Mouse (Mus musculus) cerebellum, adult 2 months (tissue): ENCODE measurements at regions not wholly inside any gene's neighbourhood (a gene's known extent, or its start where the extent isn't known, plus 50 kb on each side); places are given as distances from the start of the nearest gene placed in this dataset.

Experiments used
- DNase-seq, 2 experiments: peaks; one replicate each; pipeline ENCODE4 v3.0.0; 2021
- H3K27ac ChIP-seq: fragments of 200-500 bp; 2 replicates; pipeline ENCODE4 v1.5.1; 2012; ENCODE audit warnings: low read length, control low read depth, inconsistent platforms; ENCODE audit not compliant: insufficient read depth
- H3K27me3 ChIP-seq: fragments of 200-500 bp; 2 replicates; pipeline ENCODE4 v1.6.1; 2012; ENCODE audit warnings: inconsistent platforms, mild to moderate bottlenecking, low read length, moderate library complexity; ENCODE audit not compliant: control insufficient read depth, insufficient read depth
- H3K4me1 ChIP-seq: fragments of 200-500 bp; 2 replicates; pipeline ENCODE4 v1.6.1; 2011; ENCODE audit warnings: low read length; ENCODE audit not compliant: control insufficient read depth, insufficient read depth
- H3K4me3 ChIP-seq: fragments of 200-500 bp; replicated peaks from 2 replicates; pipeline ENCODE3; 2011; ENCODE audit warnings: mild to moderate bottlenecking, low read depth, low read length, control low read depth; ENCODE audit not compliant: insufficient read depth
- CTCF ChIP-seq: fragments of 200-500 bp; IDR thresholded peaks from 2 replicates; pipeline ENCODE4 v1.5.1; 2011; ENCODE audit warnings: low read depth, mild to moderate bottlenecking, control low read depth, low read length, moderate library complexity, borderline replicate concordance; ENCODE audit not compliant: insufficient read depth
- POLR2A ChIP-seq: fragments of 200-500 bp; IDR thresholded peaks from 2 replicates; pipeline ENCODE4 v1.6.1; 2011; ENCODE audit warnings: low read length, control low read depth, borderline replicate concordance; ENCODE audit not compliant: insufficient read depth
- WGBS: fragments of 180-500 bp; shearing (Covaris S2); methylation state at CpG from one replicate; pipeline ENCODE4 v1.1.7; 2018; 5-methylcytosine and 5-hydroxymethylcytosine counted together

DNA sequence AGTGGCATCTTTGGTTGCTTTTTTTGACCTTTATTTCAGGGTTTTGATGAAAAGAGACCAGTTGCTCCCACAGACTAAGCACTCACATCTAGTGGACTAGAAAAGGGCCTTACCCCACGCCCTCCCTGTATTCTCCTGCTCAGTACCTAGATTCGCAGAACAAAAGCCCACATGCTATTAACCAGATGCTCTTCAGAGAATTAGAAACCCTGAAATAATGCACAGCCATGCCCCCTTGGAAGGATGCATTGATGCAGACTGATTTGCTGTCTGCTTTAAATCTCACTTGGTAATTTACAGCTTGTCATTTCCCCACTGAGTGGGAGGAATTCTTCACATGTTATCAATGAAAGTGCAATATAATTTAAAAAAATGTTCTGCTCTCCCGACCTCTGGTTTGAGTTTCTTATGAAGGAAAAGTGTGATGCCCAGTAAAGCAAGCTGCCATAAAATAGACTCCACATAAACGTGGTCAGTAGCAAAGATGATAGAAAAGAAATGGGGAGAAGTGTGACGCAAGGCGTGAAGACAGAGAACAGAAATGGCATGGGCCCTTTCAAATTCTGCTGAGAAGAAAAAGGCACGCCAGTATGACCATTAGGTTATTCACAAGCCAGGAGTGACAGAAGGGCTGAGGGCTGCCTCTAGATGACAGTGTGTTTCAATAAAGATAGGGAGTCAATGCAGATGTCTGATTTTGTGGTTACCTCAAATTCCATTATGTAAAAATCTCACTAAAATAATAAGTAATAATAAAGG lies 669.8 kb downstream of the Fgf12 start:
- H3K27me3 ChIP-seq: no peaks in the 10 kb centered on the region
- no peak for DNase-seq
- no peak overlapping the region for H3K4me3 ChIP-seq
- TF ChIP-seq POLR2A (no peak), CTCF (no peak)
- H3K4me1 ChIP-seq: no peaks in the 10 kb centered on the region
- 44% methylated on average over 7 of the region's 7 CpGs for WGBS
- no peak overlapping the region for H3K27ac ChIP-seq

DNA sequence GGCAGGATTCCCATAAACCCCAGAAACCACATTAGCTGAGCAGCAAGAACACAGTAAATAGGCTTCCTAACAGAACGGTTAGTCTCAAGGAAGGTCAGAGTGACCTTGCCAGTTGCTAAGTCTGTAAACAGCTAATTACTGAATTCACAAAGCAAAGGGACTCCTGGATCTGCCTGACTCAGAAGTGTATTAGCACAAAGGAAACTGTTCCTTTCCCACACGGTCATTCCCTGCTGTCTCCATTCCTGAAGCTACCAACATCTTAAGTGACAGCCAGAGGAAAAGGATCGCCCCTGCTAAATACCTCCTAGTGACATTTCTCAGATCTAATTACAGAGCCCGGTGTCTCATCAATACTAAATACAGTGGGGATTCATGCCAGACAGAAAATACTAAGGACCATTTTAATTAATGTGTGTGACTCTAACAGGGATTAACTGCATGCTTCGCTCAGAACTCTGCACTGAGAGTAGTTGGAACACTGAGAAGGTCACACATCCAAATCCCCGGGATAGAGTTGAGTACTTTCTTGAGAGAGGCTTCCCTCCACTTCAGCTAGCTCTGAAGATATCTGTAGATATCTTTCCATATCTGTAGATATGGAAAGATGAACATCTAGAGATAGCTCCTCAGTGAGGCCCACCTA lies 663.3 kb downstream of the Fgf12 start:
- 40% methylated on average over 6 of the region's 6 CpGs for WGBS
- Histone ChIP-seq H3K4me3 (no peak overlapping the region), H3K4me1 (no peaks in the 10 kb centered on the region), H3K27me3 (no peaks in the 10 kb centered on the region), H3K27ac (no peak overlapping the region)
- TF ChIP-seq POLR2A: no peak
- no peak for TF ChIP-seq CTCF
- peak in 1 of 2 experiments; percentile 0 for DNase-seq

GRCm38 (mm10) chr16:28104255-28105076 lies 648.4 kb downstream of the Fgf12 start:
- peak in 1 of 2 experiments; percentile 5 for DNase-seq
- no peak overlapping the region for H3K4me3 ChIP-seq
- TF ChIP-seq POLR2A: no peak
- no peak for TF ChIP-seq CTCF
- no peaks in the 10 kb centered on the region for H3K27me3 ChIP-seq
- H3K4me1 ChIP-seq: no peaks in the 10 kb centered on the region
- H3K27ac ChIP-seq: no peak overlapping the region
- 18% methylated on average over 9 of the region's 9 CpGs for WGBS

DNA sequence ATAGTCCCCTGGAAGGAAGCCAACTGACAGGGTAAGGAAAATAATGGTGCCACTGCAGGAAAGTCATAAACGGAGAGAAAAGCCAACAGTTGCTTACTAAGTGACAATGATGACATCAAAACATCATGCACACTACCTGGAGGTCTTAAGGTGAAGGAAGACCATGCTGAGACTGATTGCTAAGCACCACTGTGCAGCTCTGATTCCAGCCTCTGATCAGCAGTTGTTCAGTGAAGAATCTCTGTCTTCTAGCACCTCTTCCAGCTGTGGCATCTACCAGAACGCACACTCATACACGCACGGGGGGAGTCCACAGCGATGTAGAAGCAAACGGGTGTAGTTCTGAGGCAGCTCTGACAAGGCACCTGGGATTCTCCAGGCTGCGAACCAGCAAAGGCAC lies 647.8 kb downstream of the Fgf12 start:
- TF ChIP-seq CTCF: no peak
- Histone ChIP-seq H3K4me1 (no peaks in the 10 kb centered on the region), H3K4me3 (no peak overlapping the region), H3K27ac (no peak overlapping the region), H3K27me3 (no peaks in the 10 kb centered on the region)
- DNase-seq: no peak
- WGBS: 35% methylated on average over 7 of the region's 7 CpGs

- TF ChIP-seq POLR2A (no peak), CTCF (no peak)
- Histone ChIP-seq H3K4me3 (no peak overlapping the region), H3K27me3 (no peaks in the 10 kb centered on the region), H3K4me1 (no peaks in the 10 kb centered on the region), H3K27ac (no peak overlapping the region)
- no peak for DNase-seq
- WGBS: 79% methylated on average over 7 of the region's 7 CpGs
Observed at GRCm38 (mm10) chr16:28105866-28106265, 647.0 kb downstream of the Fgf12 start.

DNA sequence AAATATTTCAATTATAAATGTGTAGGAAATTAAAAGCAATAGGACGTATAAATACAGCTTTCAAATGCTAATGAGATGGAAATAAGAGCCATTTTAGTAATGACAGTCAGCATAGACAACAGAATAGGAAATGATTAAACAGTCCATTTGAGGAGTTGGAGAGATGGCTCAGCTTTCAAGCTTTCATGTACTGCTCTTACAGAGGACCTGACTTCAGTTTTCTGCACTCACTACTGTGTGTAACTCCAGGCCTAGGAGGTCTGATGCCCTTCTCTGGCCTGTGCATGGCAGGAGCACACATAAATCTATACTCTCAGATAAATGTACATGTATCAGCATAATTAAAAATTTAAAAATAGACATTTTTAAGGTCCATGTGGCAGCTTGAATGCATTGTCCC lies 643.1 kb downstream of the Fgf12 start:
- Histone ChIP-seq H3K27me3 (no peaks in the 10 kb centered on the region), H3K4me1 (no peaks in the 10 kb centered on the region), H3K27ac (no peak overlapping the region), H3K4me3 (no peak overlapping the region)
- TF ChIP-seq POLR2A (no peak), CTCF (no peak)
- no peak for DNase-seq
- 85% methylated on average over 1 of the region's 1 CpGs for WGBS
